Mouse (Mus musculus) urinary bladder, adult 18-20 months (tissue): ENCODE data around the gene Wnt3a.

ENCODE experiments used
- DNase-seq, 2 experiments: peaks; one replicate each; pipeline ENCODE4 v3.0.0; 2022; ENCODE audit warnings: low spot score in 2 of 2, mixed read lengths in 2 of 2

Gene Wnt3a

DNA sequence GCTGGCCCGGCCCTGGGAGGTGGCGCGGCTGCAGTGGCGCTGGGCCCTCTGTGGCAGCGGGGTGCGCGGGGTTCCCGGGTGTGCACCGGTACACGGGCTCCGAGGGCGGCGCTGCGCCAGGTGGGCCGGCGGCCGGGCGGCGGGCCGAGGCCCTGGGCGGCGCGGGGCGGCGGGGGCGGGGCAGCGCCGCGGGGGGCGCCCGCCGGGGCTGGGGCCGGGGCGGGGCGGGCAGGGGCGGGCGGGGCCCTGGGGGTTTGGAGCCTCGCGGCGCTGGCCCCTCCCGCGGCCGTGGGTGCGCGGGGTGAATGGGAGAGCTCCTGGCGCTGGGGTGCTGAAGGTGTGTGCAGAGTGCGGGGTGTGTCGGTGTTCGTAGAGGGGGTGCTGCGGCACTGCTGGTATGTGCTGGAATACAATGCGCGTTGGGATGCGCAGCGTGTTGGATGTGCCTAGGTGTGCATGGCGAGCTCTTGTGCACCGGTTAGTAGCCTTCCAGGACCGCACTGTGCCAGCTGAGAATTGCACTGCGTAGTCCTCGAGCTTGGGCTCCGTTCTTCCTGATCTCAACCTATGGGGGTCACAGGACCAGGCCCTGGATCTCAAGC, at the start of gene Wnt3a:
Wnt3a (minus strand) TSS at position 51 of the 602 bp plus-strand sequence.
- no peak for DNase-seq

DNA sequence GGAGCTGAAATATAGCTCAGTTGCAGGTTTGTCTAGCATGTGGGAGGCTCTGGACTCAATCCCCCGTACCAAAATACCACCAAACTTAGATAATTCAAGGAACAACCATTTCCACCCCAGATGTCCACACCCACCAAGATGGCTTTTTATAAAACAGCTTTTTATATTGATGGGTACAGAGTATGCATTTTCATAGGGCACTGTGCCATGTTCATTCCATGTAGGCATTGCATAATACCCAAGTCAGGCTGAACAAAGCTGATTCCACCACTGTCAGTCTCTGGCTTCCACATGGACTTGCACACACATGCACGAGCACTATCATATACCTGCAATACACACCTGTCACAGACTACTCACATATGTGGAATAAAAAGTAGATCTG, 48.2 kb upstream of the Wnt3a start:
- DNase-seq: no peak

DNA sequence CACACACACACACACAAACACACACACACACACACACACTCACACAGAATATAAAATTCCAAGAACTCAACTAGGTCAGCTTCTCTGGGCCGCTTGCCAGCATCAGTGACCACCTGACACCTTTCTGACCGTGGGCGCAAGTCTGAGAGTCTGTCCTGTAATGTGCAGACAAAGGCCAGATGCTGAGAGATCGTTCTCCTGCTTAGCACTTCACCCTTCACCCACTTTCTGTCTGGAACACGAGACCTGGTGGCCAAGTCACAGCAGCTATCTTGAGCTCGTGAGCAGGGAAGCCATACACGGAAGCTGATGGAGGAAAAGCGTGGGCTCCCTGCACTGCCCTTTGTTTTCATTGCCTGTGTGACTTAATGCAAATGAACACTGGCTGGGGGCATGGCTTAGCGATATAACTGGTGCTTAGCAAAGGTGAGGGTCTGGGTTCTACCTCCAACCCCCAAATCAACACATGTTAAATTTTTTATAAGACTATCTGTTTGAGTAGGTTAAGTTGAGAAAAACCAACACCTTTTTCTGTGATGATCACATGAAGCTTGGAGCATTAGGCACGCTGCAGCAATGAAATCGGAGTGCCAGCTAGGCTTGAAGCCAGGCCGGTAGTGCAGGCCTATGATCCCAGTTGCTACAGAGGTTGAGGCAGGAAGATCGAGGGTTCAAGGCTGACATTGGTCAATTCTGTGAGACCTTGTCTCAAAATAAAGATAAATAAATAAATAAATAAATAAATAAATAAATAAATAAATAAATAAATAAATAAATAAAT, 47.6 kb upstream of the Wnt3a start:
- no peak for DNase-seq

- DNase-seq: no peak
Measured at GRCm38 (mm10) chr11:59336381-59336780, 45.8 kb upstream of the Wnt3a start.

DNA sequence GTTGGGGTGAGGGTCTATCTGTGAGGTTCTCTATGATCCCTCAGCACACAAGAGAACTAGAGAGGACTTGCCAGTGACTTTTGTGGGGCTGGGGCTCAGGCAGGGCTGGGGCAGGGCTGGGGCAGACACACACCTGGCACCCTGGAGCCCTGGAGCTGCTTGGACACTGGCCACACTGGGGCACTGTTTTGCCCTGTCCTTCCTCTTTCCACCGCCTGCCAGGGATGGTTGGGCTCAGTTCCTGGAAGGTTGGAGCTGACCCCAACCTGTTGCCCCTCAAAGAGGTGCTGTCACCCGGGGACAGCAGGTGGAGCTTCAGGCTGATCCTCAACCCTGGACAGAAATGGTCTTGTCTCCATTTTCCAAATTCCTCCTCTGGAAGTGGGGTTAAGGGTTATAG, 45.4 kb upstream of the Wnt3a start:
- no peak for DNase-seq

- peak in 1 of 2 experiments; percentile 34 for DNase-seq
Measured at GRCm38 (mm10) chr11:59335150-59335549, 44.6 kb upstream of the Wnt3a start.

DNA sequence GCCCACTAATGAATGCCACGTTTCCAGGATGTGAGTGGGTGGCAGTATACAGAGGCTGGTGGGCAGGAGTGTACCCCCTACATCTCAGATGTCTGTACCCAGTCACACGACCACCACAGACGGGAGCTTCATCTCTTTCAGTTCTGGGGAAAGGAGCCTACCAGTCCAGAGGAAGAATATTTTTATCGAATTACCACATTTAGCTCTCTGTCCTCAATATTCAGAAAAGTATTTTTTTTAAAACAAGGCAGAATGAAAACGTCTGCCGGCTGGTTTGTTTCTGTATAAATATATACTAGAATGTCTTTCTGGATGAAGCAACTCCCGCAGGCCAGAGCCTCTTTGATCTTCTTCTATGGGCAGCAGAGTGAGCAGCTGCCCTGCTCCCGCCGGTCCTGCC, 42.4 kb upstream of the Wnt3a start:
- no peak for DNase-seq

DNA sequence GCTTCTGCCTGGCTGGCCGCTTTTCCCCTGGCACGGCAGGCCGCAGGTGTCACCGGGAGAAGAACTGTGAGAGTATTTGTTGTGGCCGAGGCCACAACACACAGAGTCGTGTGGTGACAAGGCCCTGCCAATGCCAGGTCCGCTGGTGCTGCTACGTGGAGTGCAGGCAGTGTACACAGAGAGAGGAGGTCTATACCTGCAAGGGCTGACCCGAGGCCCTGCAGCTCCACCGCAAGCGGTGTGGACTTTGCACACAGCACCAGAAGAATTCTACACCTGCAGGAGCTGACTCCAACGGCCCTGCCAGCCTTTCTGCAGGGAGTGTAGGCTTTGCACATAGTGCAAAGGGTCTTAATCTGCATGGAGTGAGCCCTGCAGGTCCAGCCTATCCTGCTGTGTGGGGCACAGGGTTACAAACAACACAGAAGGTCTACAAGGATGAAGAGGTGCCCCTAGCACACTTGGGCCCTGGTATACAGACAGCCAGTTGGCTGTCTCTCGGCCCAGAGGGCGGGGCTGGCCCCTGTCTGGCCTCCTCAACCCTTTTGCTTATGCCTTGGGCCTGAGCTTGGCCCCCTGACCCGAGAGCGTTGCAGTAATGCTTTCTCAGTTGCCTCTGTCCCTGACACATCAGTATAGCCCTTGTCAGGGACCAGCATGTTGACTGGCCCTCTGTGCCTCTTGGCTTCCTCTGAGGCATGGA, 40.8 kb upstream of the Wnt3a start:
- no peak for DNase-seq

- peak in 1 of 2 experiments; percentile 51 for DNase-seq
Measured at GRCm38 (mm10) chr11:59330560-59330959, 40.0 kb upstream of the Wnt3a start.

- DNase-seq: no peak
Measured at GRCm38 (mm10) chr11:59329616-59330015, 39.1 kb upstream of the Wnt3a start.

DNA sequence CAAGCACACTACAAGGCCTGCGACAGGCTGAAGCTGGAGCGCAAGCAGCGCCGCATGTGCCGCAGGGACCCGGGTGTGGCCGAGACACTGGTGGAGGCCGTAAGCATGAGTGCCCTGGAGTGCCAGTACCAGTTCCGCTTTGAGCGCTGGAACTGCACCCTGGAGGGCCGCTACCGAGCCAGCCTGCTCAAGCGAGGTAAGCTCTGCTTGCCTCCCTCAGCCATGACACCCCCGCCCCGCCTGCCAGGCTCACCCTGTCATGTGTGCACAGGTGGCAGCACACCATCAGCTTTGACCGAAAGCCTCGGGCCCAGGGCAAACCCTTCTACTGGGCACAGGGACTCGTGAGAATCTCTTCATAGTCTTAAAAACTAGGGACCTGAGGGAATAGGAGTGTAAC, 37.1 kb upstream of the Wnt3a start:
- DNase-seq: no peak

GRCm38 (mm10) chr11:59324777-59325176, 34.2 kb upstream of the Wnt3a start:
- no peak for DNase-seq

DNA sequence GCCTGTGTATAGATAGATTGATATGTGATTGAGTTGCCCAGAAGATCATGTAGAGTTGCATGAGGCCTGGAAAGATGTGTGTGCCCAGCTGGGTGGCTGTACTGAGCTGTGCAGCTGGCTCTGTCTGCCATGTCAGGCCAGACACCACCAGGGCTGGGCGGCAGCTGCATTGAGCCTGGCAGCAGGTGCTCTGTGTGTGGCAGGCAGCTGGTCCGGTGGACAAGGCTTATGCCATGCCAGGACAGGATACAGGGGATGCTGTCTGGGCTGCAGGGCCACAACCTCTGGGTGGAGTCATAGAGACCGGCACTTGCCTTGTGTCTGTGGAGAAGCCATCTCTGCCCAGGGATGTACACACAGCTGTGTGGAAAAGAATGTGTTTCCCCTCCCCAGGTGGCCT, 32.4 kb upstream of the Wnt3a start:
- DNase-seq: no peak

DNA sequence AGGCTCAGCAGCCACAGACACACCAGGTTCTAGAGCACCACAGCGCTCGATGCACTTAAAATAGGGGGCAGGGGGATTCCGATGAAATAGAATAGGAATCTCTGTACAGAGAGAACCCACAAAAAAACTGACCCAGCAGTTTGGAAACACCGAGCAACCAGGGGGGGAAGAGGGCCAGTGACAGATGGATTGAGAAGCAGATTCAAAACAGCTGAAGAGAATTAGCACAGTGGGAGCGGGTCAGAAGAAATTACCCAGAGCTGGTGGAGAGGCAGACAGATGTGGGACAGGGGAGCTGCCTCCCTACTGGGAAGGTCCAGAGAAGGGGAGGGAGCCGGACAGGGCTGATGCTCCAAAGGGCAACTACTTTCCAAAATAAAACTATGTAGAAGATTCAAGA, 26.0 kb upstream of the Wnt3a start:
- DNase-seq: no peak

DNA sequence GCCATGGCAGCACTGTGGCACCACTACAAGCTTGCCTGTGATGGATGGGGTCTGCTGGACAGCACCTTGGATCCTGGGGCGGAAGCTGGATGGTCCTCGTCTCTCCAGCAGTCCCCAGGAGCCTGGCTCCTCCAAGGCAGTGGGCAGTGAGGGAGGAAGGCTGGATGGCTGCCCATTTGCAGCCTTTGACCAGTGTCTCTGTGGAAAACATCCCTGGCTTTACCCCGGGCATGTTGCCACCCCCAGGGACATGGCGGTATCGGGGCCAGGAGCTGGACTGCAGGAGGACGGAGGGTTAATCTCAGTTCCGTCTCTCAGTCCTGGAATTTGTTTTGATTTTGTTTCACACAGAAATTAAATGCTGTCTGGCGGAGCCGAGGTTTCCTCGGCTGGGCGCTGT, 23.4 kb upstream of the Wnt3a start:
- no peak for DNase-seq

- no peak for DNase-seq
Measured at GRCm38 (mm10) chr11:59313029-59313811, 22.7 kb upstream of the Wnt3a start.

DNA sequence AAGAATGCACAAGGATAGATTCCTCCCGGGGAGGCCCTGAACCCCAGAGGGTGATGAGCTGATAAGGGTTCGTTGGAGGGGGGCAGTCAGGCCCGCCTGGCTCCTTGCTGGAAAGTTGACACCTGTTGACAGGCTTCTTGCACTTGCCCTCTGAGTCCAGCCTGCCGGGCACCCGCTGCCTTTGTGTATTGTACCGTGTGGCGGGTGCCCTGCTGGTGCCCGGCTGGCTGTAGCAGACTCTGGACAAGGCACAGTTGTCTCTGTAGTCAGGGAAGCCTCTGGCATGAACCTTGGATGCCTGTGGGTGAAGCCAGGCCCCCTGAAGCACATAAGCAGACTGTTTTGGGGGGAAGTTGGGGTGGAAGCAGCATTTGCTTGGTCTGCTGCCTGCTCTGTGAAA, 21.9 kb upstream of the Wnt3a start:
- no peak for DNase-seq

- DNase-seq: no peak
Measured at GRCm38 (mm10) chr11:59312060-59312459, 21.5 kb upstream of the Wnt3a start.

DNA sequence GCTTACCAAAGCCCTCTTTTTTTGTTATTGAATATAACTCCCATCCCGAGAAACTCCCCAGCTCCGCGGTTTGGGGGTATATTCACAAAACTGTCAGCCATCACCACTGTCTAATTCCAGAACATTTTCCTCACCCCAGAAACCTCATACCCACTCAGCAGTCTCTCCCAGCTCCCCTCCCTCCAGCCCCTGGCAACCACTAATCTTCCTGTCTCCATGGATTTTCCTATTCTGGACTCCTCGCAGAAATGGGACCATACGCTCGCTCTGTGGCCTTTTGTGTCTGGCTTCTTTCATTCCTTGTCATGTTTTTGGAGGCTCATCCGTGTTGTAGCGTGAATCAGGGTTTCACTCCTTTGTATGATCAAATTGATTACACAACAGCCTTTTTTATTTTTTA, 19.4 kb upstream of the Wnt3a start:
- DNase-seq: no peak

GRCm38 (mm10) chr11:59309106-59309805, 18.7 kb upstream of the Wnt3a start:
- DNase-seq: no peak

- no peak for DNase-seq
Measured at GRCm38 (mm10) chr11:59308625-59309024, 18.1 kb upstream of the Wnt3a start.

- DNase-seq: no peak
Measured at GRCm38 (mm10) chr11:59308164-59308542, 17.6 kb upstream of the Wnt3a start.
